Mouse (Mus musculus) heart, adult 9 months (tissue): ENCODE results near the gene Ccdc121.

Experiments used
- DNase-seq, 2 experiments: peaks; one replicate each; pipeline ENCODE4 v3.0.0; 2022; ENCODE audit warnings: low spot score in 2 of 2

The Ccdc121 gene

DNA sequence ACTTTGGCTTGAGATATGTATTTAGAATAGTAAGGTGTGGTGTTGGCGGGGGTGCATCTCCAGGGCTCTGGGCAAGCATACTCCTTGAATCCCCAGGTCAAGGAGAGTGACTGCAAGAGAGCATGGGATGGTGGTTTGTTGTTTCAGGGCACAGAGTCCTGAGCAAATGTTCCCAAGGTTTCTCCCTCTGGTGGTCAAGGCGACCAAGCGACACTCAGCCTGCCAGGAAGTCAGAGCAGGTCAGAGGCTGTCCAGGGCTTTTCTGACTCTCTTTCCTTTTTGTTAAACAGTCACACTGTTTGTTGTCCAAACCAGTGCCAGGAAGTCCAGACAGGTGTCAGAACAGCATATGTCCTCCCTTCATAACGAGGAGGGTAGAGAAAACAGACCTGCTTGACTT lies at the start of gene Ccdc121:
Gene Ccdc121, minus strand, starts transcription at position 145 of the 400 bp plus-strand sequence.
- no peak for DNase-seq

DNA sequence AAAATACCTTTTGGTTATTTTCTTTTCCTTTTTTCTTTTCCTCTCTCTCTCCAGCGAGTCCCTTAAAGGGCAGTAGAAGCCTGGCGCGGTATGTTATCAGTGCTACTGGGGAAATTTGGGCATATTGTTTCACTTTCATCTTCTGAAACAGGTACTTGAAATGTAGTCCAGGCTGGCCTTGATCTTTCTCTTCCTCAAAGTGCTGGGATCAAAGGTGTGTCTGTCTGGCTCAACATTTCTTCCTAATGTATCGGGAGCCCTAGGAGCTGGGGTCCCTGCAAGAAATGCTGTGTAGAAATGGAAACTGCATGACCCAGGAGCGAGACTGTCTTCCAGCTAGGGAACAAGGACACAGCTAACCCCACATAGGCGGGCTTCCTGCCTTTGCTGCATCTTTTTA lies 49.1 kb upstream of the Ccdc121 start:
- DNase-seq: no peak

DNA sequence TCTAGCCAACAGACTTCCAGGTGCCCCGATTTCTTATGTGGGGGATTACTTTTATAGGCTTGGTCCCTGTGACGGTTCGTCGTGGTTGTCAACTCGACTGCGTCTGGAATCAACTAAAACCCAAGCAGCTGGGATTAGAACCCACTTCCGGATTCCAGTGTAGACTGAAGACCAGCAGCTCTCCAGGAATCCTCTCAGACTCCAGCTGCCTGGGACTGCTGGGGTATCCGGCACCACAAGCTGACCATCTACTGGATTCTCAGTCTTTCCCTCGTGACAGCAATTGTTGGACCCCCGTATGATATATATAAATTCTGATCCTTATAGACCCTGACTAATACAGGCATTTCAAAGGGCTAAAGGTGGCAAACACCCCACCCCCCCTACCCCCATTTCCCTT lies 48.4 kb upstream of the Ccdc121 start:
- DNase-seq: no peak

DNA sequence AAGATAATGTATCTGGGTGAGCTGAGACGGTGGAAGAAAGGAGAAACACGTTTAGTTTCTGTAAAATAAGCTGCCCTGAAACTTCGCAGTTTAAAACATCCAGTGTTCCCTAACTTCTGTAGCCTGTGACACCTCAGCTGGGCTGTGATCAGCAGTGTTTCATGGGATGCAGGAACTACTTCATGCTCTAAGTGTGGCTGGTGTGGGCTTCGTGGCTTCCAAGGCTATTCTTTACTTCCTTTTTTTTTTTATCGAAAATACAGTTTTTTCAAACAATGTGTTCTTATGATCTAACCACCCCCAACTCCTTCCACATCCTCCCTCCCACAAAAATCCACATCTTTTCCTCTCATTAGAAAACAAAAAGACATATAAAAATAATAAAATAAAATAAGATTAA lies 44.2 kb upstream of the Ccdc121 start:
- no peak for DNase-seq

DNA sequence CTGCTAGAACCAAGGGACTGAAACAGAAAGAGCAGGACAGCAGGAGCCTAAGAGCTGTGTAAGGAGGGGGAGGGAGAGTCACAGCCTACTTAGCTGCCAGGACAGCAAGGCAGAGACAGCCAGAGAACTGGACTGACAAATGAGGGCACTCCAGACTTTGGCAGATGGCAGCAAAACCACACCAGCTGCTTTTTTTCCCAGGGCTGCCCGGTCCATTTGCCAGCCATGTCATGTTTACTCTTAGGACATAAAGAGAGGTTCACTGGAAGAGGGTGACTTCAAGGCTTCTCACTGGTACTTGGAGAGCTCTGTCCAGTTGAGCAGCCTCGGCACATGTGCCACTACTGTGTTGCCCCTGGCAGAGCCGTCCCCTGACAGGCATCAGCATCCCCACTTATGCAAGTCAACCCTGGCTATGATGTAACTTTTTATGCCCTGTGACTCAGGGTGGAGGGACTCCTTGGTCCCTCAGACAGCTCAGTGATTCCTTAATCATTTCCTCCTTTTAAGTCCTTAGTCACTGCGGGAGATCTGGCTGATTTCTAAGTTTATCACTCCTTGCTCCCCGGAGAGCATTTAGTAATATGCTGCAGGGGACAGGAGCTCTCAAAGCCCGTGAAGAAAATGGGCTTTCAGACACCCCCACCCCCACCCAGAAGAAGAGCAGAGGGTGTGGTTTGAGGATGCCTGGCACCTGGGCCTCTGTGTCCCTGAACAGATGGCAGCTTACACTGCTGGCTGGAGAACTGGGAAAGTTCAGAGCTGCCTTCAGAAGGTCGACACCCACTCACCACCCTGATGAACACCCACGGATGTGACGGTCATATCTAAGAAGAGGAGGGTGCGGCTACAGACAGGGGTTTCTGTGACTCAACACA lies 41.5 kb upstream of the Ccdc121 start:
- no peak for DNase-seq

DNA sequence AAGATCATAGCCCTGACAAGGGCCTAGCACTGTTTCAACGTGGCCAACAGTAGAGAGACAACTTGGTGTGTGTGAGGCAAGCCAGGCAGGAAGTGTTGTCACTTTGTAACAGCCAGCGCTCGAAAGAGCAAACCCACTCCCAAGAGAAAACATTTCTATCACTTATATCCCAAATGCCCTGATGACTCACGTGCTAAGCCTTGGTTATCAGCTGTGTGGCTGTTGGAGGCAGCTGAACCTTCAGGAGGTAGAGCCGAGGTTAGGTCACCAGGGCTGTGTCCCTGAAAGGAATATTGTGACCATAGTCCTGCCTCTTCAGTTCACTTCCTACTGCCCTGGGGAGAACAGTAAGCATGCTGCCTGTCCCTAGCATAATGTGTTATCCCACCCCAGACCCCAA lies 39.6 kb upstream of the Ccdc121 start:
- DNase-seq: no peak

DNA sequence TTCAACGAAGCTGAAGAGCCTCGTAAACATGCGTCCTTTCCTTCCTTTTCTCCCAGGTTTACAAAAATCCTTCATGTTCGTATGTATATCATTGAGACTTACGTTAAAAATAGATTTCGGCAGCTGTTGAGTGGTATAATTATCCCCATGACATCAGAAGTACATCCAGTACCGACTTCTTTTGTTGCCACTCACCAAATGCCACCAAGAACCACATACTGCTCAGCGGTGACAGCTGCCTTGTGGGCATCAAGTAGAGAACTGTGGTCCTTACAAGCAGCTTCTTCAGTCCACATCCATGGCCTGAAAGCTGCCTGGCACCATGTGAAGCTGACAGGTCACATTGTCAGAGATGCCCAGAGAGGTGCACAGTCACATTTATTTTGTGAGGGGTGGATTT lies 38.7 kb upstream of the Ccdc121 start:
- no peak for DNase-seq

DNA sequence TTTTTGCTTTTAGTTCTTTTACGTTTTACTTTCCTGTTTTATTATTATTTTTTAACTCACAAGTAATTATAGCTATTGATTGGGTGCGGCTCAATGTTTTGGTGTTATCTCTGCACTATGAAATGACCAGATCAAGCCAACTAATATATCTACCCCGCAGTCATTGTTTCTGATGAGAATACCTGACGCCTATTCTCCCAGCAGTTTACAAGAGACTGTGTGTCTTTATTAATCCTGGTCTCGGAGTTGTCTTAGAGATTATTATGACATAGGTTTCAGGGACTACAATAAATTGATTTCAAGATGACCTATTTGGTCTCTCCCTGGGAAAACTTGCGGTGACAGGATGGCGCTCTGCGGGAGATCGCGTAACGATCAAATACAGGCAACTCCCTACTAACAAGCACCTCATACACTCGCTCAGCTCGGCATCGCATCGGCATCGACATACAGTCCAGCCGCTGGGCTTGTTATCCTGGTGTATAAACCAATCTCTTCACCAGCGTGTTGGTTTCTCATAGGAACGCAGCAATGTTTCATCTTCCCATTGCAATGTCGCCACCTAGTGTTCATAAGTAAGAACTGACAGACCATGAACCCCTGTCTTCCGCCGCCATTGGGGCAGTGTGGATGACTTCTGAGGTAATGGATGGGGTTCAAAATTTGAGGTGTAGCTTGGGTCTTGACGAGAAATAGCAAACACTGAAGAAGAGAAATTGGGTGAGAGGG lies 34.0 kb upstream of the Ccdc121 start:
- peak; percentile 24 to 39 for DNase-seq

DNA sequence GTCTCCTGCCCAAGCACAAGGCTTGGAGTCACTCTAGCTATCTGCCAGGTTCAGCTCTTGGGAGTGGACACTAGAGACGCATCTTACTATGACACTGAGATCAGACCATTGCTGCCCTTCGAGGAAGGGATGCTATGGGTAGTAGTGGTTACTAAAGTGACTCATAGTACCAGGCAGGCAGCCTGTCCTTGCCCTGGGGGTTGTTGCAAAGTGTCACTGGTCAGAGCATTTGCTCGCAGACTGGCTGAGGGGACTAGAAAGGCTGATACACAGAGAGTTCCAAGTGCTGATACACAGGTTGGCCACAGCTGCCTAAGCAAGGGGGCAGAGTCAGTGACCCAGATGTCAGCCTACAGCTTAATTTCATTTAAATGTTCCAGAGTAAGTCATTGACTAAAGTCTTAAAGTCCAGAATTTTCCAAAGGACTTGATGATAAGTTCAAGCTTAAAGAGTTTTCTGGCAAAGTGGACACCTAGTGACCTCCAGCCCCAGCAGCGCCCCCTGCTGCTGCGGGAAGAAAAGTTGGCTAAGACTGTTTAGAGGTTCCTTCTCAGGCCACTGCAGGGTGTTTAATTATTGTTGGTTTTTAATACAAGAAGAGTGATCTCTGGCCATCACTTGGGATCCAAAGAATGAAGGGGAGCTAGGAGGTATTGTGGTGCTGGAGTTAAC lies 32.6 kb upstream of the Ccdc121 start:
- no peak for DNase-seq

DNA sequence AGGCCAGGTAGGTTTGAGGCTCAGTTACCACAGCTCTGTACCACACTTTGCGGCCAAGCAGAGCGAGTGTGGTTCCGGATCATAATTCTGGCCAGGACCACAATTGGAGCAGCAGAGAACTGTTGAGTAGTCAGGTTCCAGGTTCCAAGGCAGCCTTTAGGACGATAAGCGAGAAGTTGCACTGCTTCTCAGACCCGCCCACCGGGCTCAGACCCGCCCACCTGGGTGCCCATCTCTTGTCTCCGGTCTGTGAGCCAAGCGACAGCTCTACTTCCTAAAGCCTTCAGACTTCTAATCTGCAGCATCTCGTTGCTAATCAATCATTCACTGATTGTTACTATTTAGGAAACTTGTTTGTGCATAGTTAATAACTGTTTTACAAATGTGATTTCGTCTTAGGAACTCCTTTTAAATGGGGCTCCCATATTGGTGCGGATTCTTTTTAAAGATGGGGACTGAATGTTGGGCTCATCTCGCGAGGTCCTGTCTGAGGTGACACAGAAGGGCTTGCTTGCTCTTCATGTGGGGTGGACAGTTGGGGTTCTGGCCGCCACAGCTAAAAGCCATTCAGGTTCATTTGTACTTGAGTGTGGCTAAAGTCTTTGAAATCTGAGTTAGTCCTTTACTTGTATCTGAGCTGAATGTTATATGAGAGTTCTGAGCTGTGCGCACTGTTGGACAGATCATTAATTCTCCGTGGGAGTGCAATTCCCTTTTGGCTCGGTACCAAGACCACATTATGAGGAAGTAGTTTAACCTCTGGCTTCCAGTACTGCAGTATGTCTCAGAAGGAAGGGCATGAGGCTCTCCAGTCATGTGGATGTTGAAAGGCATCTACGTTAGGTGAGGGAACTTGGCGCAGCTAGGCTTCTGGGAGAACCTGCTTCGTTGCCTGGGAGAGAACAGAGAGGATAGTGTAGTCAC lies 28.9 kb upstream of the Ccdc121 start:
- no peak for DNase-seq

DNA sequence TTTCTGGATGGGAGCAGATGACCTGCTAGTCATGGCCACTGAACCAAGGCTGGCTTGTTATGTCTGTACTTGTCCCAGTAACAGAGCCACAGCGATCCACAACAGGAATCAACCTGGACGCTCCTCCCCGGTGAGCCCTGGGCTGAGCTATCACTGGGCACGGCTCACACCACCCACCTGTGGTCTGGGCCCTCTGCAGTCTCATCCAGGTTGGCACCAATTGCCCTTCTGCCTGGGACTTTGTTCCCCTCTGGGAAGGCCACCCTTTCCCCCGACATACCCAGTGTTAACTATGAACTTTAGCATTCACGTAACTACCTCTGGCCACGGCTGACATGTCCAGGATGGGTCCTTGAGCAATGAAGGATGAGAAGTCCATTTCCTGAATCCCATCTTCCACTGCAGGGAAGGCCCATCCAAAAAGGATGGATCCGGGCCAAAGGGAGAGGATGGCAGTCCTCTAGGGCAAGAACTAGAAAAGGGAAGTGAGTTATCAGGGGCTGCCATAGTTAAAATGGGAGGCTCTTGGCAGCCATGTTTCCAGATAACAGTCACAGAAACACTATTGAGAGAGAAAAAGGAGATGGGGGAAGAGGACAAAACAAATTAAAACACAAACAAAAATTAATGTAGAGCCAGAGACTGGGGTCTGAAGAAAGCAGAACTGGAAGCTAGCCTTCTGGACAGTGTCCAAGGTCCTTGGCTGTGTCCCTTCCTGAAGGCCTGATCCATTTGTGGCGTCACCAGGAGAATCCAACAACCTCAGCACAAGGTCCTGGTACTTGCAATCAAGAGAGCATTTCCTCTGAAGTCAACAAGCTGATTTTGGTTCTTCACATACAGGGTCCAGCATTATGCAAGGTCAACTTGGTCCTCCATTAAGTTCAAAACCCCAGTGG lies 26.6 kb upstream of the Ccdc121 start:
- DNase-seq: no peak

DNA sequence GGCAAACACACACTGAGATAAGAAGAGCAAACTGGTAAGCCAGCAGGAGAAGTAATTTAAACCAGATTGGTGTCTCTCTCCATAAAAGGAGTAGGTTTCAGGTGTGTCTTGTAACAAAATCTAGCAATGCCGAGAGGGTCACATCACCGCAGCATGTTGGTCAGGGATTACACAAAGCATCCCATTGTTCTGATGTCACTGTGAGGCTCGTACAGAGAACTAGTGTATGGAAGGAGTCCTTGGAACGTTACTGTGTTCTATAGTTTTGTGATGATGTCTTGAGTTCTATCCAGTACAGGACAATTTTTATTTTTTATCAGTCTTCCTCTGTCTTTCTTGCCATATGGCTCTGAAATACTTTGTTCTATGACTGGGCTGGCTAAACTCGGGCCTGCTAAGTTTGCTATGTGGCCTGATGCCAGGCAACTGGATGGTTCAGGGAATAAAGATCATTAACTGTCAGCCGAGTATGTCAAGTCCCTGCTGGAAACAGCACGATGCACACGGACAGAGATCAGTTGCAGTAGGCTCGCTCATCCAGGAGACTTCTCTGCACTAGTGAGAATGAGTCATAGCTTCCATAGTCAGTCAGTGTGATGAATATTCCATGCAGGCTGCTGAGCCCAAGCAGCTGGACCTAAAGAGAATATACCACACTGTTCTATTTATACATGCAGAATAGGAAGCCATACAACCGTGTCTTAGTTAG lies 24.1 kb upstream of the Ccdc121 start:
- no peak for DNase-seq

DNA sequence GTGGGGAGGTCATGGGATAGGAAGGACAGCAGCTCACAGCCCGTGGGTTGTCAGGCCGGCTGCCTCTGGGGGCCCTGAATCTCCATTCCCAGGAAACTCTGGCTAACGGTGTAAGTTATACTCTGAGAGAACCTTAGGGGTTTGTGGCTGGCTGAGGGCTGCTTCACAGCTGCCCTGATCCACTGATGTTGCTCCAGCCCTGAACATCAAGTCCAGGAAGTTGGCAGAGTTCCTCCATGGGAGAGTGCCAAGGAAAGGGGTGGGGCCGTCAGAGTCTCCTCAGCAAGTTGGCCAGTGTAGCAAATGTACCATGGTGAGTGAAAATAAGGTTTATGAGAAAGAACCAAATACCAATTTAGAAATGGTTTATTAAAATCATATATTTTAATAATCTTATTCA lies 18.1 kb upstream of the Ccdc121 start:
- DNase-seq: peak; percentile 71 to 80

DNA sequence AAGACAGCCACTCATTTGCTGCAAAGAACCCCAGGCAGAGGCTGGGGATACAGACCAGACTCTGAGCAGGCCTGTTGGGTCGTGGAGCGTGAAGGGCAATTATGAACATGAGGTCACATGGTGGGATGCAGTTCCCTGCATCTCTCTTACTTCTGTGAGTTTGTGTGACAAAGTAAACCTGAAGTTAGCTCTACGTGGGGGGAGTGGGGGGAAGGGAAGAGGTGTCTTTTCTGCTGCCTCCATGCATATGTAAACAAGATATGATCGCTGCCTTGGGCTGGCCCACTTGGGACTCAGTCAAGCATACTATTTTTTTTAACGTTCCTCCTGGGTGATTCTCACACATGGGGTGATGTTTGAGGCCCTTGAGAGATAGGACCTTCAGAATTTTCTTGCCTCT lies 14.7 kb upstream of the Ccdc121 start:
- DNase-seq: no peak

DNA sequence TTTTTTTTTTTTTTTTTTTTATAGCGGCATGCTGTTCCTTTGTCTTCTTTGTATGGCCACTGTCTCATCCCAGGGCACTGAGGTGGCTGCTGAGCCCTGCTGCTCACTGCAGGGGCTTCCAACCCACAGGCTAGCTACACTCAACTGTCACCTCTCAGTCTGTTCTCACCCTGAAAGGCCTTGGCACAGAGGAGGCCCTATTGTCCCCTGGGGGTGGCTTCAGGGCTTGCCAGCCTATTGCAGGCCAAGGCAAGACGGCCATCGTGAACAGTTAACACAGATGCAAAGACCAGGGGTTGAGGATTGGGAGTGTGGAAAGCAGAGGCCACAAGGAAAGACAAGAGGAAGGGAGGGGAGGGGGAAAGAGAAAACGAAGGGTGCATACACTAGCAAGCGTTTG lies 12.6 kb upstream of the Ccdc121 start:
- DNase-seq: no peak

DNA sequence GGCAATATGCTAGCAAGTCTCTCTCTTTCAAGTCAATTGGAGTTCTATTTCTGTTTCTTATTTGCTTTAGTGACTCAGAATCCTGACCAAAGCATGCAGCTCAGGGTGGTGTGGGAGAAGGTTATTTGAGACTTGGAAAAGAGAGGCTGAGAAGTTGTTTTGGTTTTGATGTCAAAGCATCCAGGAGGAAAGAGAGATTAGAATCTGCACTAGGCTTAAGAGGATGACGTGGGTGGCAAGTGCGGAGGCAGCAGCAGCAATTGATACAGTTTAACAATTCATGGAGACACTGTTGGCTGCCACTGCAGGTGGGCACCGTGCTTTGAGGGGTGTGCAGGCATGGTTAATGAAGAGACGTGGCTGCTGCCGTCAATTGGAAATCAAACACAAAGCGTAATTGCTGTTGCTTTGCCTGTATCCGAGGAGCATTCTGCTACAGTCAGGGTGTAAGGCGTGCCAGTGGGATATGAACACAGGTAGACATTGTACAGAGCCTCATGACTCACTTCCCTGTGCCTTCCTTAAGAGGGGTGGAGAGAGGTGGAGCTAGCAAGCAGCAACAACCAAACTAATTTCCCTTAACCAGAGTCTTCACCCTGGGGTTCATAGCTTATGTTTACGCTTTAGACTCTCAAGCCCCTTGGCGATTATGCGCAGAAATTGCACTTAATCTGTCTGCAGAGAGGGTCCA lies 10.3 kb upstream of the Ccdc121 start:
- no peak for DNase-seq

DNA sequence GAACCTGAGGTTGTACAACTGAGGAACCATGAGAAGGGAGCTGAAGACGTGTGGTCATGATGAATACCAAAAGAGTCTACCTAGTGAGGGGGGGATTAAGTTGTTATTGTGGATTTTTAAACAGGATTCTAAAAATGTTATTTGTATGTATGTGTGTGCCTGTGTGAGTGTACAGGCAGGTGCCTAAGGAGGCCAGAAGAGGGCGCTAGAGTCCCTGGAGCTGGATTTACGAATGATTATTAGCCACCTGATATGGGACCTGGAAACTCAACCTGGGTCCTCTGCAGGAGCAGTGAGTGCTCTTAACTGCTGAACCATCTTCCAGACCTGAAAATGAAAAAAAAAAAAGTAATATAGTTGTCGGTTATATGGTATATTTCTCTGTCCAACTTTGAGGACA lies 7.9 kb upstream of the Ccdc121 start:
- DNase-seq: no peak

DNA sequence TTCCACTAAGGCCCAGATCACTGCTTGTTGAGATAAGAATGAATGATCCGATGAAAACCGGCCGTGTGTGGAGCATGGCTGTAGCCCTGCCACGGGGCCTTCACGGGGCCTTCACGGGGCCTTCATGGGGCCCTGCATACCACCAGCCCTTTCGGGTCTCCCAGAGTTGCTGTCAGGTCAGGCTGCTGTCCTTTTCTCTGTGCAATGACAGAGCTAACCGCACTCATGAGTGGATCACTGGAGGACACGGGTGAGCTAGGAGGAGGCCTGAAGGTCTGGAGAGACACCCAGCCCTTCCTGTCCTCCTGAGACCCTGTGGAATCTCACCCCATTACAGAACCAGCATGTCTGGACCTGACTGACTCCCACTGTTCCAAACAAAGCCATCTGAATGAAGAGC lies 6.8 kb upstream of the Ccdc121 start:
- no peak for DNase-seq

DNA sequence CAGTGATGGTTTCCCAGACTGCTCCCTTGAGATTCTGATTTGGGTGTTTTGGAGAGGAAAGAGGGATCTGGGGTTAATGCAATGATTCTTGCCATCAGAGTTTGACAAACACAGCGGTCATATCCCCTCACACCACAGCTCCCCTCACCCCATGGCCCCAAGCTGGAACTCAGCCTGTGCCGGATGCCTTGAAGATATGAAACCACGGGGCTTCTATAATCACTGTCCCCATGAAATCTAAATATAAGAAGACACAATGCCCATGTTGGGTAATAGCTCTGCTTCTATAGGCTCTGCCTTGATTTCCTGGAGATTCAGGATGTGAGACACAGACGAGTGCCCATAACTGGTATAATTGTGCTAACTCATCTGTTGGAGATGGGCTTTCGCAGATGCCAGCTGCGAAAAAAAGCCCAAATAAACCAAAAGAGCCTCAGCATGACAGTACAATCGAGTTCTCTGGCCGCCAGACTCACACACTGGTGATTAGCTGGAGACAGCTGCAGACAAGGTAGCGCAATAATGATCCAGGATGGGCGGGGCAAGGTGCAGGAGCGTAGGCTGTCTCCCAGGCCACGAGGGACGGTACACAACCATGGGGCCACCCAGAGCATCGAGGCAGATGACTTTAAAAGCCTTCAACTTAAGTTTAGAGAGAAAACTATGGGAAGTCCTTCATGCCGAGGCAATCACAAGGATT lies 1.3 kb upstream of the Ccdc121 start:
- DNase-seq: no peak
